Mouse (Mus musculus): ENCODE results near the gene Naa50. TPM values are rescaled to one million over a fixed set of nuclear protein-coding genes. Genes with fewer than 3 reads are reported as not detected.
A peak's percentile ranks its signal among the peaks of the same experiment; 100 is the strongest.

Naa50 gene
- polyA plus RNA-seq, 1 experiment from 2014 or later: 84.2 TPM

DNA sequence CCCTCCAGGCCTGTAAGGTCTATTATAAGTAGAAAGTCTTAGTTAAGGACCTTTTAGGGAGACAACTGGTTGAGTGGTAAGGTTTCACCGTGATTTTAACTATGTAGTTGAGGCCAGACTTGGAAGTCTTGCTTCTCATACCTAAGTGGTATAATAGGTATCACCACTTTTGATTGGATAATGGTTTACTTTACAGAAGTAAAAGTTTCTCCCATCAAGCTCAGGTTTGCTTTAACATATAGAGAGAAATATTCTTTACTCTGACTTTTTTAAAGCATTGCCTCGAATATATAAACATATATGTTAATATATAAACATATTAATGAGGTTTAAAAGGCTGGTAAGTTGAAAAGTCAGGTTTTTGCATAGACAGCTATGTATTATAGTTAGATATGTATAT is 24.2 kb downstream of the Naa50 start:
- Histone ChIP-seq H3K27me3 (ENCODE audit: control insufficient read depth, insufficient read depth, low read length) (no peaks in the 10 kb centered on the region), H3K9me3 (ENCODE audit: control insufficient read depth, low read length) (no peaks in the 10 kb centered on the region), H3K27ac (ENCODE audit: low read depth, low read length) (no peak overlapping the region), H3K36me3 (ENCODE audit: control insufficient read depth, insufficient read depth, low read length) (no peaks in the 10 kb centered on the region), H3K4me2 (ENCODE audit: low read depth) (no peak overlapping the region), H3K9ac (ENCODE audit: low read length) (no peak overlapping the region), H3K4me1 (ENCODE audit: control insufficient read depth, insufficient read depth, low read length) (no peaks in the 10 kb centered on the region), H3K4me3 (ENCODE audit: low read depth, low read length) (no peak overlapping the region)
- DNase-seq (ENCODE audit: low spot score) (no peak), ATAC-seq (ENCODE audit: insufficient read depth, low FRiP score, low TSS enrichment) (no peak)
- 87% methylated on average over 2 of the region's 2 CpGs for WGBS

DNA sequence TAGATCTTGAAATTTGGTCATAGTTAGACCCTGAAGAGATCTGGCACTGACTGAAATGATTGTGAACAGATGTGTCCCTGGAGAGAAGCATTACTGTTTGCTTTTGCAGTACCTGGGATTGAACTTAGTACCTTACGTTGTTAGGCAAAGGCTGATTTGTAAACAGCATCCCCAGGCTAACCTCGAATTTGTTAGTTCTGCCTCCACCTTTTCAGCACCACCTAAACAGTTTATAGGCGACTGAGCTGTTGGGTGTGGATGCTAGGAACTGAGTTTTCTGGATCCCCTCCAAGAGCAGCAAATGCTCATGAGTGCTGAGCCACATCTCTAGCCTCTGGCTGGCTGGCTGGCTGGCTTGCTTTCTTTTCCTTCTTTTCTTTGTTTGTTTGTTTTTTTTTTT is 25.6 kb downstream of the Naa50 start:
- WGBS: 63% methylated on average over 3 of the region's 3 CpGs
- Histone ChIP-seq H3K4me1 (ENCODE audit: control insufficient read depth, insufficient read depth, low read length) (no peaks in the 10 kb centered on the region), H3K9me3 (ENCODE audit: control insufficient read depth, low read length) (no peaks in the 10 kb centered on the region), H3K27me3 (ENCODE audit: control insufficient read depth, insufficient read depth, low read length) (no peaks in the 10 kb centered on the region), H3K4me2 (ENCODE audit: low read depth) (no peak overlapping the region), H3K9ac (ENCODE audit: low read length) (no peak overlapping the region), H3K4me3 (ENCODE audit: low read depth, low read length) (no peak overlapping the region), H3K36me3 (ENCODE audit: control insufficient read depth, insufficient read depth, low read length) (no peaks in the 10 kb centered on the region), H3K27ac (ENCODE audit: low read depth, low read length) (no peak overlapping the region)
- ATAC-seq (ENCODE audit: insufficient read depth, low FRiP score, low TSS enrichment) (no peak), DNase-seq (ENCODE audit: low spot score) (no peak)

DNA sequence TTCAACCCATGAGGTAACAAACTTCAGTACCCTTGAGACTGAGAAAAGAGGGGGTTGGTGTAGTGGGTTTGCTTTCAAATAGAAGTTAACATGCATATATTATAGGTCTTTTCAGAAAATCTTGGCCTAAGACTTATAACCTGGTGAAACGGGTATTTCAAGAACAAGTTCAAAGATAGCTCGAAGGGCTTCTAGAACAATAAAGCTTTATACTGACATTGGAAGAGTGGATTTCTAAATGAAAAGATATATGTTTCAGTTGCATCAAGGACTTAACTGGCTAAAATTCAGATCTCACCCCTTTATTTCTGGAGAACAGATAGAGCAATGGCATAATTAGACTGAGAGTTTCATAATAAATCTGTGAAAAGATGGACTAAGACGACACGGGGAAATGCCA is 29.4 kb downstream of the Naa50 start:
- no peaks in the 10 kb centered on the region for H3K27me3 ChIP-seq (ENCODE audit: control insufficient read depth, insufficient read depth, low read length)
- H3K9me3 ChIP-seq (ENCODE audit: control insufficient read depth, low read length): no peaks in the 10 kb centered on the region
- ATAC-seq (ENCODE audit: insufficient read depth, low FRiP score, low TSS enrichment) (no peak), DNase-seq (ENCODE audit: low spot score) (no peak)
- H3K9ac ChIP-seq (ENCODE audit: low read length): no peak overlapping the region
- no peak overlapping the region for H3K27ac ChIP-seq (ENCODE audit: low read depth, low read length)
- 87% methylated on average over 4 of the region's 4 CpGs for WGBS
- no peak overlapping the region for H3K4me2 ChIP-seq (ENCODE audit: low read depth)
- peaks cover 1% of the 10 kb centered on the region; the same call in 1 of the 2 replicates for H3K4me1 ChIP-seq (ENCODE audit: control insufficient read depth, insufficient read depth, low read length)
- H3K36me3 ChIP-seq (ENCODE audit: control insufficient read depth, insufficient read depth, low read length): no peaks in the 10 kb centered on the region
- H3K4me3 ChIP-seq (ENCODE audit: low read depth, low read length): no peak overlapping the region

DNA sequence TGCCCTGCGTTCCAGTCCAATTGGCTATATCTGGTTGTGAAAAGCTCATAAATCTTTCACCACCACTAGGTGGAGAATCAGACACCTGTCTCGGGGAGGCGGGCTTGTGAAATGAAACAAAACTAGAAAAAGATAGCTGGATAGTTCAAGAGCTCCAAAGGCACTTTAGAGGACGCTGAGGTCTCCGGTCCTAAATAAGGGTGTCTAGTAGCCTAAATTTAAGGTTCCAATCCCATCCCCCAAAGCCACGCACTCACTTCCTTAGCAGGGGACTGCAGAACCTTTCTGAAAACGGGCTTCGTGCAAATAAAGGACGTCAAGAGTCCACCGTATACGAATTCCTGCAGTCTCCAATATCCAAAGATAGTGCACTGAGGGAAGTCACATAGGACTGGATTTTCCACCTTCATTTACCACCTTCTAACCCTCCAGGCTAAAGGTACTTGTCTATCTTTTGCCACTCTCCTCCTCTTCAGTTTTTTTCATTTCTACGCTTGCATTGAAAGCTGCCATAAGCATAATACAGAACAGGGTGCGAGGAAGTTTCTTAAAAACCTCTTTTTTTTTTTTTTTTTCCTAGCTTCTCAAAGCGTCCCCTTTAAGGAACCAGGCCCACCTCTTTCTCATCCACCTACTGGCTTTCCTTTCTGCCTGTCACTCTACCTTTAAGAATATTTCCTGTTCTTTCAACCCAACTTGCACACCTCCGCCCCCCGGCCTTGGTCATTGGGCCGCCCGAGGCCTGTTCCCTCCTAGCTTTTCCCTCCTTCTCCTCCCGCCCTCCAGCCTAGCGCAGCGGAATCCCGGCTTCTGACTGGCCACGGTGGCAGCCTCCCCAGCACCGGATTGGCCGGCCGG is 32.9 kb downstream of the Naa50 start:
- WGBS: 1% methylated on average over 25 of the region's 26 CpGs
- DNase-seq (ENCODE audit: low spot score) (peak; percentile 98), ATAC-seq (ENCODE audit: insufficient read depth, low FRiP score, low TSS enrichment) (peak; percentile 100)
- Histone ChIP-seq H3K4me1 (ENCODE audit: control insufficient read depth, insufficient read depth, low read length) (peaks cover 4% of the 10 kb centered on the region; the same call in 1 of the 2 replicates), H3K27me3 (ENCODE audit: control insufficient read depth, insufficient read depth, low read length) (no peaks in the 10 kb centered on the region), H3K4me2 (ENCODE audit: low read depth) (peak overlapping the region; percentile 74), H3K36me3 (ENCODE audit: control insufficient read depth, insufficient read depth, low read length) (no peaks in the 10 kb centered on the region), H3K4me3 (ENCODE audit: low read depth, low read length) (peak overlapping the region; percentile 89), H3K27ac (ENCODE audit: low read depth, low read length) (peak overlapping the region; percentile 56; the same call in 1 of the 2 replicates), H3K9ac (ENCODE audit: low read length) (peak overlapping the region; percentile 93), H3K9me3 (ENCODE audit: control insufficient read depth, low read length) (no peaks in the 10 kb centered on the region)

DNA sequence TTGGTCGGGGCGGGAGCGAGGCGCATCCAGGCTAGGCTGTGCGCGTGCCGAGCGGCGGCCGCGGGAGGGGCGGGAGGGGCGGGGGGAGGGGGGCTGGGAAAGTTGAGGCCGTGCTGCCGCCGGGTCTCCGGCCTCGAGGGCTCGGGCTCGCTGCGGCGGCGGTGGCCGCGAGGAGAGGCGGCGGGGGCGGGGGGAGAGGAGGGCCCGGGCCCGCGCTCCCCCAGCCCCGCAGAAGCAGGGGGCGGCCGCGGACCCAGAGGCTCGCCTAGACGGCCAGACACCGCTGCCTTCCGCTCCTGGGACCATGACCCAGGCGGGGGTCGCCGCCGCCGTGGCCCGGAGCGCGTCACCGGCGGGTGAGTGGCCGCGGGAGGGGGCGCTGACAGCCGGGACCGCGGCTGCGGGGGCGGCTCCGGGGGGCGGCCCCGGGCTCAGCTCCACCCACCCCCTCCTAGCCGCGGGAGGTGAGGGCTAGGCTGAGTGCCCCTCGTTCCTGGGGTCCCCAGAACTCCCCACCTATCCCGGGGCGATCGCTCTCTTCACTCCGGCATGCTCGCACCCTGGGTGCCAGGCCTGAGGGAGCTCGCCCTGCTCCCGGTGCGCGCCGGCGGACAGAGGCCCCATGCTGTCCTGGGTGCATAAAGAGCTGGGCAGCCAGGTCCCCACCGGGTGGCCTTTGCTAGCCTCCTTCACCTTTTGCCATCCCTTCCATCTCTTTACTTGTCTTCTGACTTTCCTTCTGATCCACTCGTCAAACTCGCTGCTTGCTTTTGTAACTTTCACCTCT is 33.7 kb downstream of the Naa50 start, which contains the start of gene Usf3:
Usf3 (plus strand) TSS at position 92 of the 787 bp plus-strand sequence.
- under 1% methylated on average over 28 of the region's 77 CpGs for WGBS
- Histone ChIP-seq H3K27ac (ENCODE audit: low read depth, low read length) (peak within 1 kb of the TSS; percentile 87), H3K36me3 (ENCODE audit: control insufficient read depth, insufficient read depth, low read length) (no peaks in the 10 kb centered on the region), H3K4me3 (ENCODE audit: low read depth, low read length) (peak within 1 kb of the TSS; percentile 89), H3K9me3 (ENCODE audit: control insufficient read depth, low read length) (no peaks in the 10 kb centered on the region), H3K9ac (ENCODE audit: low read length) (peak within 1 kb of the TSS; percentile 93), H3K4me1 (ENCODE audit: control insufficient read depth, insufficient read depth, low read length) (peaks cover 4% of the 10 kb centered on the region; the same call in 1 of the 2 replicates), H3K4me2 (ENCODE audit: low read depth) (peak within 1 kb of the TSS; percentile 74), H3K27me3 (ENCODE audit: control insufficient read depth, insufficient read depth, low read length) (no peaks in the 10 kb centered on the region)
- DNase-seq (ENCODE audit: low spot score): peak; percentile 58
- peak; percentile 75 for ATAC-seq (ENCODE audit: insufficient read depth, low FRiP score, low TSS enrichment)

DNA sequence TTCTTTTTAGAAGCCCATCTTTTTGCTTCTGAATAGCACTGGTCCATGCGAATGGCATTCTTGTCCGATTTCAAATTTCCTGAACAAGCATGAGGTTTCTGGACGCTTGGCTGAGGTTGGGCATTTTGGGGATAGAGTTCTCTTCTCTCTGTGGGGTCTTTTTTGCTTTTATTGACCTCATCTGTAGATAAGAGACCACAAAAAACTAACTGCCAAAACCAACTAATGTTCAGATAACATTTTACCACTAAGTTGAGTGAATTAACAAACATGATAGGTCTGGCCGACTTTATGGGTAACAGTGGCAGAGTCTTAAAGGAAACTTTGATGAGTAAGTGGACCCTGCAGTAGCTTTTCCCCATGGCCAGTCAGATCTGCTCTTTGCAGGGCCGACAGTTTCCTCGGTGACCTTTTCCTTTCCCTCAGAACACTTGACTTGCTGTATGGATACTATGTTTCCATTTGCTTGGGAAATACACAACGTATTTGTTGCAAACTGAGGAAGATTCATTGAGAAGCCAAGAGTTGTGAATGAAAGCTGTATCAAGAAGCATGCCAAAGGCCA is 34.4 kb downstream of the Naa50 start:
- H3K4me3 ChIP-seq (ENCODE audit: low read depth, low read length): peak overlapping the region; percentile 89
- no peak overlapping the region for H3K27ac ChIP-seq (ENCODE audit: low read depth, low read length)
- 31% methylated on average over 7 of the region's 7 CpGs for WGBS
- H3K36me3 ChIP-seq (ENCODE audit: control insufficient read depth, insufficient read depth, low read length): no peaks in the 10 kb centered on the region
- DNase-seq (ENCODE audit: low spot score): no peak
- H3K9ac ChIP-seq (ENCODE audit: low read length): peak overlapping the region; percentile 93
- H3K27me3 ChIP-seq (ENCODE audit: control insufficient read depth, insufficient read depth, low read length): no peaks in the 10 kb centered on the region
- ATAC-seq (ENCODE audit: insufficient read depth, low FRiP score, low TSS enrichment): no peak
- peaks cover 4% of the 10 kb centered on the region; the same call in 1 of the 2 replicates for H3K4me1 ChIP-seq (ENCODE audit: control insufficient read depth, insufficient read depth, low read length)
- H3K4me2 ChIP-seq (ENCODE audit: low read depth): peak overlapping the region; percentile 44
- H3K9me3 ChIP-seq (ENCODE audit: control insufficient read depth, low read length): no peaks in the 10 kb centered on the region

DNA sequence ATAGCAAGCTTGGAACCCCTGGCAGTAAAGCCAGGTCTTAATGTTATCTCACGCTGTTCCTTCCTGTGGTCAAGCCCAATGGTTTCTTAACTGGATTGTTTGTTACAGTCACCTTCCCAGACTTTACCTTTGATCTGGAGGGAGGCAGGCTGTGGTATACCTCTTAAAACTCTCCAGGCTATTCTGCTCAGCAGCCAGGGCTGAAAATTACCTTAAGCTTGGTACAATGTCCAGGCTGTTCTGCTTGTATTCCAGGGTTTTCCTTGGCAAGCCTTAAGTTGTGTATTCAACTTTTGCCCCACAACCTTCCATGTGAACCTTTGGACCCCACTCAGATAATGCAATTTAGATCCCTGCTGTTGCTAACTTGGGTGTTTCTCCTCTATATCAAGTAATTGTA is 35.4 kb downstream of the Naa50 start:
- Histone ChIP-seq H3K36me3 (ENCODE audit: control insufficient read depth, insufficient read depth, low read length) (no peaks in the 10 kb centered on the region), H3K9ac (ENCODE audit: low read length) (no peak overlapping the region), H3K4me2 (ENCODE audit: low read depth) (no peak overlapping the region), H3K27me3 (ENCODE audit: control insufficient read depth, insufficient read depth, low read length) (no peaks in the 10 kb centered on the region), H3K4me1 (ENCODE audit: control insufficient read depth, insufficient read depth, low read length) (peaks cover 4% of the 10 kb centered on the region; the same call in 1 of the 2 replicates), H3K4me3 (ENCODE audit: low read depth, low read length) (no peak overlapping the region), H3K27ac (ENCODE audit: low read depth, low read length) (no peak overlapping the region), H3K9me3 (ENCODE audit: control insufficient read depth, low read length) (no peaks in the 10 kb centered on the region)
- DNase-seq (ENCODE audit: low spot score) (no peak), ATAC-seq (ENCODE audit: insufficient read depth, low FRiP score, low TSS enrichment) (no peak)
- 79% methylated on average over 1 of the region's 1 CpGs for WGBS

DNA sequence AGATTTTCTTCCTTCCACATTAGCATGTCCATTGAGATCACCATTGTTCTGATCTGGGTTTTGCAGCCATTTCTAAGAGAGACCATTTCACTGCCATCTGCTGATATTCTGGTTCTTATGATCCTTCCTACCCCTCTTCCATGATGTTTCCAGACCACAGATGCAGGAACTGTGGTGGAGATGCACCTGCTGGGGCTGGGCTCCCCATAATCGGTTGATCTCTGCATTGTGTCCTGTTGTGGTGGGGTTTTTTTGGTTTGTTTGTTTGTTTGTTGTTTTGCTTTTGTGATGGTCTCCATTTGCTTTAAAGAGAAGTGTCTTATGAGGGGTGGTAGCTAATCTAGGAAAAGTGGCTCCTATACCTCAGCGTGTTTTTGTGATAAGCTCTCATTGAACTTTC is 36.9 kb downstream of the Naa50 start:
- no peak overlapping the region for H3K4me3 ChIP-seq (ENCODE audit: low read depth, low read length)
- H3K4me1 ChIP-seq (ENCODE audit: control insufficient read depth, insufficient read depth, low read length): peaks cover 4% of the 10 kb centered on the region; the same call in 1 of the 2 replicates
- no peak for ATAC-seq (ENCODE audit: insufficient read depth, low FRiP score, low TSS enrichment)
- no peaks in the 10 kb centered on the region for H3K27me3 ChIP-seq (ENCODE audit: control insufficient read depth, insufficient read depth, low read length)
- H3K9me3 ChIP-seq (ENCODE audit: control insufficient read depth, low read length): no peaks in the 10 kb centered on the region
- no peak overlapping the region for H3K9ac ChIP-seq (ENCODE audit: low read length)
- WGBS: 95% methylated on average over 2 of the region's 2 CpGs
- no peak for DNase-seq (ENCODE audit: low spot score)
- no peaks in the 10 kb centered on the region for H3K36me3 ChIP-seq (ENCODE audit: control insufficient read depth, insufficient read depth, low read length)
- no peak overlapping the region for H3K27ac ChIP-seq (ENCODE audit: low read depth, low read length)
- H3K4me2 ChIP-seq (ENCODE audit: low read depth): no peak overlapping the region

All from neural tube, embryonic 11.5 days (tissue).